Mouse (Mus musculus): ENCODE results near the gene Tgfbr3.

DNA sequence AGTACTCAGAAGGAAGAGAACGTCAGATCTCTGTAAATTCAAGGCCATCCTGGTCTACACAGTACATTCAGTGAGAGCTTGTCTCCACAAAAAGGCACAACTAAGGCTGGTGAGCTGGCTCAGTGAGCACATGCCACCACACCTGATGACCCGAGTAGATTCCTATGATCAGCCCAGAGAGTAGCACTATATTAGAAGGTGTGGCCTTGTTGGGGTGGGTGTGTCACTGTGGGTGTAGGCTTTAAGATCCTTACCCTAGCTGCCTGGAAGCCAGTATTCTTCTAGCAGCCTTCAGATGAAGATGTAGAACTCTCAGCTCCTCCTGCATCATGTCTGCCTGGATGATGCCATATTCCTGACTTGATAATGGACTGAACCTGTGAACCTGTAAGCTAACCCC lies 115.9 kb downstream of the Tgfbr3 start:
- TF ChIP-seq POLR2A (IDR thresholded peaks at IDR 0.05; ENCODE audit: low read depth, low read length) (no peak), CTCF (IDR thresholded peaks at IDR 0.05; ENCODE audit: borderline replicate concordance, insufficient read depth, low read length) (no peak)

Data from embryonic fibroblast, embryonic 13.5 days (primary cell).